Mouse (Mus musculus): ENCODE results near the gene Slc51b.

Gene Slc51b

DNA sequence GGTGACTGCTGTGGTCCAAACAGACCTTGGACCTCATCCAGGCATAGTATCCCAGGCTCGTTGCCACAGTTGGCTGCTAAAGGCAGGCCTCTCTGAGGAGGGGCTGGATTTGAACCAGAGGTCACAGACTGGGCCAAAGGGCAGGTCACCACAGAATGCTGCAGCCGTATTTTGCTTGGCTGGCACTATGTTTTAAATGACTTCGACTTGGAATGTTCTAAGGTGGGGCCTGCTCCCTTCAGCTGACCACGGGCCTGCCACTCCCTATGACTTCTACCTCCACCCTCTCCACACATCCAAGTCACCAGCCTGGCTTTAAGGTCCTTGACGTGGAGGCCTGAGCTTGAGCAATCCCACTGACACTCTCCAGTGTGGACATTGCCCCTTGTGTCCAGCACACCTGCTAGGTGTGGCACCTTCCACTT lies 13.9 kb downstream of the Slc51b start:
- DNase-seq (ENCODE audit: low spot score): no peak

- DNase-seq (ENCODE audit: low spot score): no peak
Measured at GRCm38 (mm10) chr9:65407861-65408260, 14.9 kb downstream of the Slc51b start.

DNA sequence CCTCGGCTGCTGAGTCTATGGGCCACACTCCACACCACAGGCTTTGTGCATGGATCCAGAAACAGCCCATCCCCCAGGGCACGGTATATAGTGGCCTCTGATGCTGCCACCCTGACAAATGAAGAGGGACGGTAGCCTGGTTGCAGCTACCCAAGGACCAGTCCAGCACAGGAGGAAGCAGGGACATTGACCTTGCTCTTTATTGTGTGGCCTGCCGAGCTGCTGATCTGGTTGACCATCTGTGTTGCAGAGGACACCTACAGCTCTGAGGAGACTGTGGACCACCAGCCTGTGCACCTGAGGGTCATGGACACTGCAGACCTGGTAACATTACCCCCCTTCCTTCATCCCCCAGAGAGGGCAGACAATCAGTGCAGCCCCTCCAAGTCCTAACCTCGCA lies 15.4 kb downstream of the Slc51b start:
- no peak for DNase-seq (ENCODE audit: low spot score)

- no peak for DNase-seq (ENCODE audit: low spot score)
Measured at GRCm38 (mm10) chr9:65405184-65405449, 17.6 kb downstream of the Slc51b start.

DNA sequence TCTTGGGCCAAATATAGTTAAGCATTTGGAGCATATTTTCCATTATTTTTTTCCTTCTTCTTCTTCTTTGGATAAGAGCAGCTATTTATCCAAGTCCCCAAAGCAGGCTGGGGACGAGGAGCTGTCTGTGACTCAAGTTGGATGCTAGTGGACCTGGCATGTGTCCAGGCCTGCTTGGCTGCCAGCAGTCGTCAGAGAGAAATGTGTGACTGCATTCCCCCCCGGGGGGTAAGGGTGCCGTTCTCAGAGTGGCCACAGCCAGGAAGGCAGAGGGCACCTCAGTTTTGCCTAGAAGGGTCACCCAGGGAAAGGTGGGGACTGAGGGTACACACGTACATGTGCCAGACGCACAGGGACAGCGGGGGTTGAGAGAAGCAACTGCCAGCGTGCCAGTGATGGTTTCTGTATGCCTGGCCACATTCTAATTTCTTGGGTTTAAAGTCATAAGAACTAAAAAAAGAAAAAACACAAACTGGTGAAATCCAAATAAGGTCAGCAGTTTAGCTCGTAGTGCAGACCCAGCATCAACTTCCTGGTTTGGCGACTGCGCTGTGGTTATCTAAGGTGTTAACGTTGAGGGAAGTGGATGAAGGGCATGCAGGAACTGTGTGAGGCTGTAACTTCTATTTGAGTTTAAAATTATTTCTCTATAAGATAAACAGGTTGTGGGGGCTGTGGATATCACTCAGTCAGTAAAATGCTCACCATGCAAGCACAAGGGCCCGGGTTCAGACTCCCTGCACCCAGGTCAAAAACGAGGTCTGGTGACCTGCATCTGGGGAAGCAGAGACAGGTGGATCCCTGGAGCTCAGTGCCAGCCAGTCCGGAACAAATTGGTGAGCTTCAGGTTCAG lies 18.2 kb downstream of the Slc51b start:
- DNase-seq (ENCODE audit: low spot score): peak; percentile 68

- DNase-seq (ENCODE audit: low spot score): no peak
Measured at GRCm38 (mm10) chr9:65399934-65400333, 22.8 kb downstream of the Slc51b start.

DNA sequence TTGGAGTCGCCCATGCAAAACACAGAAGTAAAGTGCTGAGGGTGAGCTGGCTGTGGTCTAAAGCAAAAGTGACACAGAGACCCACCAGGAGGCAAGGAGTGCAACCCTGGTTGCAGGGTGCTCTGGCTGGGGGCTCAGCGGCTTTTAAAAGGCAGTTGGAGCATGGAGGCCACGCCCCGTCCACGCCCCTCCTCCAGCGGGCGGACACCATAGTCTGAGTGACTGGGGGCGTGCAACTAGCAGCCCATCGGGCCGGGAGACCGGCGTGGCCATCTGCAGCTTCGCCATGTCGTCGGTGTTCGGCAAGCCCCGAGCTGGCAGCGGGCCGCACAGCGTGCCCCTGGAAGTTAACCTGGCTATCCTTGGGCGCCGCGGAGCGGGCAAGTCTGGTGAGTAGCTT lies 24.5 kb downstream of the Slc51b start, which contains the start of gene Rasl12:
Gene Rasl12, plus strand, starts transcription at position 228 of the 400 bp plus-strand sequence.
- DNase-seq (ENCODE audit: low spot score): peak; percentile 66

DNA sequence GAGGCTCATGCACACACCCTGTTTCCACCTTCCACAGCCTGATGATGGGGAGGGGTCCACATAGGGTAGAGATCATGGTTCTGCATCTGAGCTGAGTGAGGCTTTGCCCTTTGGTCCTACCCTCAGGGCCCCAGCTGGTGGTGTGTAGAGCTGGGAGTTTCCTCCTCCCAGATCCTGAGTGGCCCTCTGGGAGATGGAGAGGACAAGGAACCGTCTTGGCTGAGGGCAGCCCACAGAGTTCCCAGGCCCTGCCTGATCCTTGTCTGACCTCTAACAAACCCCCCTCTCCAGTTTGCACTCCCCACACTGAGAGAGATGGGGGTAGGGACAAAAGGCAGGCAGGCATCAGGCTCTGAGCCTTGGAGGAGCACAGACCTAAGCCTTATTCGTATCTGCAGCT lies 28.4 kb downstream of the Slc51b start:
- no peak for DNase-seq (ENCODE audit: low spot score)

- DNase-seq (ENCODE audit: low spot score): no peak
Measured at GRCm38 (mm10) chr9:65393606-65394005, 29.1 kb downstream of the Slc51b start.

DNA sequence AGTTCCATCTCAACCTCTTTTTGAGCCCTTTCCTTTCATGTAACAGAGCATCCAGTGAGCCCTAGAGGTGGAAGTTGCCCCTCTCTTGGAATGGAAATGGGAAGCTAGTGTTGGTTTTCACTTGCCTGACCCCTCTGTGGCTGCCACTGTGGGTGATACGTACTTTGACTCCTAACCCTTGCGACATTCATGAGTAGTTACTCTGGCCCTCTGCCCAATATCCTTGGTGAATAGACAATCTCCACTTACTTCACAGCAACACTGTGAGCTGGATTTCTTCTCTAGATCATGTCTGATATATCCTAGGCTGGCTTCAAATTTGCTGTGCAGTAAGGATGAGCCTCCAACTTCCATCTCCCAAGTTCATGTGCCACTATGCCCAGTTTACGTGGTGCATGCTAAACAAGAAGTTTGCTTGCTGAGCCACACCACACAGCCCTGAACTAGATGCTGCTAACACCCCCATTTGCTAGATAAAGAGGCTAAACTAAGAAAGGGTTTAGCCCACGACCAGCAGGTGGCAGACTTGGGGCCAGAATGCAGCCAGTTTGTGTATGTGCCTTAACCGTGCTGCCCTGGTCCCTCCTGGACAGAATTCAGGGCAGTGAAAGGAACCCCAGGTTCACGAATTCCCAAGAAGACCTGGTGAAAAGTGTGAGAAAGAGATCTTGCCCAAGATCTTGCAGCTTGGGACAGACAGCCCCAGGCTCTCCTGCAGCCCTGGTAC lies 30.0 kb downstream of the Slc51b start:
- DNase-seq (ENCODE audit: low spot score): peak; percentile 72

DNA sequence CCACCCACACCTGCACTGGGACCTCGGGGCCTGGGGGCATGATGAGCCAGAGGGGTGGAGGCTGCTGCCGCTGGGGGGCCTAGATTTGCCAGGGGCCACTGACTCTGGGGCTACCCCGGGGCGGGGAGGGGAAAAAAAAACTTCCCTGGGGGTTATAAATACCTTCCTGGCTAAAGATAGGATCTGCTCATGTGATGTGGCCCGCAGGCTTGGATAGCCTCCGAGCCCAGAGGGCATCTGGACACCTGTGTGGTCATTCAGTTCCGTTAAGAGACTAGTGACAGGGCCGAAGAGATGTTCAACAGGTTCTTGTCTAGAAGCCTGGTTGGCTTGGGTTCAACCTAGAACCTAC lies 31.2 kb downstream of the Slc51b start, which contains the start of gene Kbtbd13:
Gene Kbtbd13, minus strand, starts transcription at position 40 of the 352 bp plus-strand sequence.
- DNase-seq (ENCODE audit: low spot score): no peak

- peak; percentile 29 for DNase-seq (ENCODE audit: low spot score)
Measured at GRCm38 (mm10) chr9:65390752-65391612, 31.8 kb downstream of the Slc51b start.

- no peak for DNase-seq (ENCODE audit: low spot score)
Measured at GRCm38 (mm10) chr9:65386373-65387140, 36.2 kb downstream of the Slc51b start.

- no peak for DNase-seq (ENCODE audit: low spot score)
Measured at GRCm38 (mm10) chr9:65384276-65384675, 38.5 kb downstream of the Slc51b start.

DNA sequence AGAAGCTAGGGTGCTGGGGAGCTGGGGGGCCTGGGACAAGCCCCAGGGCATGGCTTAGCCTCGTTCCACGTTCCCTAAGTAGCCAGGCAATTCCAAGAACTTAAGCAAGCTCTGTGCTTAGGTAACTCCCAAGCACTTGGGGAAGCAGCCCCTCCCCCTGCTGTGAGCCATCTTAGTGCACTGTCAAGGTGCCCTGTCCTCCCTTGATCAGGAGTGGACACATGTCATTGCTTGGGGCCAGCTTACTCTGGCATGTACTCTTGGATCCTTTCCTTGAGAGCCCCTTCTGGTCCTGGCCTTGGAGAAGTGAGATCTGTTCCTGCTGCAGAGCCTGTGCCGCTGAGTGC lies 40.0 kb downstream of the Slc51b start:
- no peak for DNase-seq (ENCODE audit: low spot score)

- peak; percentile 30 for DNase-seq (ENCODE audit: low spot score)
Measured at GRCm38 (mm10) chr9:65382031-65382750, 40.6 kb downstream of the Slc51b start.

GRCm38 (mm10) chr9:65381017-65381590 lies 41.7 kb downstream of the Slc51b start:
- no peak for DNase-seq (ENCODE audit: low spot score)

- DNase-seq (ENCODE audit: low spot score): no peak
Measured at GRCm38 (mm10) chr9:65375163-65375934, 47.4 kb downstream of the Slc51b start.

DNA sequence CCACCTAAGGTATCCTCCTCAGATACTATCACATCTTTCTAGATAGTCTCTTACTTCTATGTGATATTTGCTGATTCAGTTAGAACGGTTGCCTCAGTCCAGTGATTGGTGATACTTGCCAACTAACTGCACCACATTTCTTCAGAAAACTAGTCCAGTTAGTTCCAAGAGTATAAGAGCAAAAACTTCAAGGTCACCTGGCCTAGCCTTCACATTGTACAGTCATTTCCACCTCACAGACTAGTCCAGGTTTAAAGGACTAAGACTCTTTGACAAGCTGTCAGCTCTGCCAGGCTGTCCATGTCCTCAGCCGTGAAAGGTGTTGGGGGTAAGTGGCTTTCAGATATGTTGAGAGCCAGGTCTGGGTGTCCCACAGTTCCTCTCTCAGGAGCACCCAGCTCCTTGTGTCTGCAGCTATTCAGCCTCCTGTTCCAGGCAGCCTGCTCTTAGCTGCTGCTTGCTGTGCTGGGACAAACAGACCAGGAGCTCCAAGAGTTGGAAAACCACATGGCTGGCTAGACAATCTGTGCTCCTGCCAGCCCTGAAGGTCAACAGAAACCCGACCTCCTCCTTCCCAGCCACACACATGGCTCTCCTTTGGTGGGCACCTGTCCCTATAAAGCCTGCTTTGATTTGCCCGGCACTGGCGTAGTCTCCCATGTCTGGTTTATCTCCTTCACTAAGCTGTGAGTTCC lies 48.1 kb downstream of the Slc51b start:
- no peak for DNase-seq (ENCODE audit: low spot score)

Data from urinary bladder, postnatal 14 days (tissue).